Mouse (Mus musculus) c-Kit-positive CD71-positive TER-119-positive erythroid progenitor cells, embryonic 14.5 days (primary cell): ENCODE results near the gene H2-Ke6.

ENCODE experiments used
- DNase-seq: peaks from one replicate; pipeline ENCODE4 v3.0.0-alpha.2; 2013; ENCODE audit warnings: low spot score

H2-Ke6 gene

DNA sequence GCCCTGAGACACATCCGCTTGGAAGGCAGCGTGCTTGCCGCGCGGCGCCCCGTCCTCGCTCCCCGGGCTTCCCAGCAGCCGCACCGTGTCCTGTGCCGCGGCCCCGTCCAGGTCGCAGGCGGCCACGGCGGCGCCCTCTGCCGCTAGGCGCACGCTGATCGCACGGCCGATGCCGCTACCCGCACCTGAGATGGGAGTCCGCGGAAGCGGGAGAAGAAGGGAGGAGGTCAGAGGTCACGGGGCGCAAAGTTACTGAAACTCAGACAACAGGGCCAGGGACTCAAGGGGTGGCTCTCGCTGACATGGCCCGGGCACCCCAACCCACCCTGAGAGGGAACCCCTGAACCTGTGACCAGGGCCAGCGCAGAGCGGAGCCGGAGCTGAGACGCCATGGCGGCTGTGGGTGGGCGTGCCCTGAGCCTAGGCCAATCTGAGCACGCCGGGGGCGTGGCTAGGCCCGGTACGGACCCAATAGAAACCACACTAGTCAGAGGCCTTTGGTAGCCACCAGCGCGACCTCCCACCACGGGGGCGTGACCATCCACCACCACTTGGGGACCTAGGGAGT, at the start of gene H2-Ke6:
Gene H2-Ke6, minus strand, starts transcription at position 405 of the 568 bp plus-strand sequence.
- DNase-seq: peak; percentile 90

DNA sequence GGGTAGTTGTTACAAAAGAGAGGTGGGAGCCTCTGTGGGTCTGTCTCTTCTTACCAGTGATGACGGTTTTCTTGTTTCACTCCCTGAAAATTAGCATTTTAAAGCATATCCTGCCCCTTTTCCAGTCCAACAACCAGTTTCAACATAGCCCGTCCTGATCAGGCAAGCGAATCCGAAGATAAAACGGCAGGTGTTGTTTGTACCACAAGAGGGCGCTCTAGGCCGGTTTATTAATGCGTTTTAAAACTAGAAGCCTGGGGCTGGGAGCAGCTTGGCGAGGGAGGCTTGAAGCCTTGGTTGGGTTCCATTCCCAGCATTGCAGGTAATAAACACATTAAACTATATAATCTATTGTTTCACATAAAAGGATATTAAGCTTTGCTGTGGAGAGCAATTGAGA, 49.7 kb upstream of the H2-Ke6 start:
- peak; percentile 80 for DNase-seq

DNA sequence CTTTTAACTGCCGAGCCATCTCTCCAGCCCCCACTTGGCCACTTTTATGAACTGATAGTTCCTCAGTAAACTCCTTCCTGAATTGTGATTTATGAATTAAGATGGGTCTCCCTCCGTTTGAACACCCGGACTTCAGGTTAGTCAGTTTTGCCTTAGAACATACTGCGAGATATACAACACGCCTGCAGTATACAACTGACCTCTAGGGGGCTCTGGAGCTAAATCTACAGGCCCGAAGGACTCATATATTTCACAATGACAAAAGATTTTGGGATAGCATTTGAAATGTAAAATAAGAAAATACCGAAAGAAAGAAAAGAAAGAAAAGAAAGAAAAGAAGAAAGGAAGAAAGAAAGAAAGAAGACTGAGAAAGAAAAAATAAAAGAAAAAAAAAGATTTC, 47.4 kb upstream of the H2-Ke6 start:
- peak; percentile 68 for DNase-seq

DNA sequence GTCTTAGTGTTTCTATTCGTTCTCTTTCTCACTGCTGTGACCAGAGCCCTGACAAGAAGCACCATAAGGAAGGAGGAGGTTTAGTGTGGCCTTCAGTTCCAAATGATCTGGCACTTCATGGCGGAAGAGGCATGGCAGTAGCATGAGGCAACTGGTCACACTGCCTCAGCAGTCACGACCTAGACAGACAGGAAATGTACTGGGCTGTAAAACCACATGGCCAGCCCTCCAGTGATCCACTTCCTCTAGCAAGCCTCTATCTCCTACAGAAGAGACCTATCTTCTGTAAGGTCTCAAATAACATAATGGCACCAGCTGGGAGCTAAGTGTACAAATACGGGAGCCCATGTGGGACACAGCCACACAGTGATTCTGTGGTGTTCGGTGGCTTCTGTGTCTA, 44.2 kb upstream of the H2-Ke6 start:
- no peak for DNase-seq

DNA sequence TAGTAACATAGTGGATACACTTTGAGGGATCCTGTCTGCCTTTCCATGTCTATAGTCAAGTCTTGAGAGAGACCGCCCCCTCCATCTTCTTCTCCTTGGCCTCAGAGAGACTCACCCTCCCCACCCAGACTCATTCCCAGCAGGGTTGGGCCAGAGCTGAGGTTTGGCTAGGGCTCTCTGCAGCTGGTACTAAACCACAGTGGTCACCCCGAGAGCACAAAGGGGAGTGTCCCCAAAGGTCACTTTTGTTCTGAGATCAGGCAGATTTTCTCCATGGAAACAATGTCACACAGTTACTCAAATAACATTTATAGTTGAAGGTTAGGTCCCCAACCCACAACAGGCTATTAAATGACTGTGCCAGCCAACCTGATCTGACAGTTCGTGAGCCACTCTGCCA, 41.0 kb upstream of the H2-Ke6 start:
- no peak for DNase-seq

DNA sequence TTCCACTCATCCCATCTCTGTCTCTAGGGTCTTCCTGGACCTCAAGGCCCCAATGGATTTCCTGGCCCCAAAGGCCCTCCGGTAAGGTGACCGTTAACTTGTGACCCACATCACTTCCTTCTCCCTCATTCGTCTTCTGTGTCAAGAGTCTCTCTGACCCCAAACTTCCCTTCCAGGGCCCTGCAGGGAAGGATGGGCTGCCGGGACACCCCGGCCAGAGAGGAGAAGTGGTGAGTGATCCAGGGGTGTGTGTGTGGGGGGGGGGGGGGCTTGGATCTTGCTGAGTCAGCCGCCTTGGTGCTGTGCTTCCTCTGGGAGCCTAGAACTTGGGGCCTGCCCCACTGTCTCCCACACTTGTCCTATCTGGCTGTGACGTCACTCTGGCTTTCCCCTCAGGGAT, 29.4 kb upstream of the H2-Ke6 start:
- DNase-seq: no peak

DNA sequence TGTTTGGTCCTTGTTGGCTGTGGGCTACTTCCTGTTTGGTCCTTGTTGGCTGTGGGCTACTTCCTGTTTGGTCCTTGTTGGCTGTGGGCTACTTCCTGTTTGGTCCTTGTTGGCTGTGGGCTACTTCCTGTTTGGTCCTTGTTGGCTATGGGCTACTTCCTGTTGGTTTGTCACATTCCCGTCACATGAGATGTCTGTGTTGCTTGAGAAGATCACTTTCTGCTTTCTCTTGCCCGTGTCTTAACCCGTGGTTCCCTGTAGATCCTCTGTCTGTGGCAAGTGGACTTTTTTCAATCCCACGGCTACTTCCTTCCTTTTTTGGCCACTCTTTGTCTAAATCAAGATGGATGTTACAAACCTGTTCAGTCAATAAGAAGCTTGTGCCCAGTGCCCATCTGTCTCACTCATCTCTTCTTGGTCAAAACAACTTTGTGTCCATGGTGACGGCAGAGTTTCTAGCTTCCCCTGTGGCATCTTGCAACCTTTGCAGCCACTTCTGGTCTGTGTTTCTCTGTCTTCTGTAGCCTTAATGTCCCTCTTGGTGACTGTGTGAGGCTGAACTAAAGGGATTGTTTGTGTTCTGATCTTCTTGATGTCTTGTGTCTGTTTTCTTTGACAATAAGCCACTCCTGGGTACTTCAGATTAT, 19.7 kb upstream of the H2-Ke6 start:
- no peak for DNase-seq

DNA sequence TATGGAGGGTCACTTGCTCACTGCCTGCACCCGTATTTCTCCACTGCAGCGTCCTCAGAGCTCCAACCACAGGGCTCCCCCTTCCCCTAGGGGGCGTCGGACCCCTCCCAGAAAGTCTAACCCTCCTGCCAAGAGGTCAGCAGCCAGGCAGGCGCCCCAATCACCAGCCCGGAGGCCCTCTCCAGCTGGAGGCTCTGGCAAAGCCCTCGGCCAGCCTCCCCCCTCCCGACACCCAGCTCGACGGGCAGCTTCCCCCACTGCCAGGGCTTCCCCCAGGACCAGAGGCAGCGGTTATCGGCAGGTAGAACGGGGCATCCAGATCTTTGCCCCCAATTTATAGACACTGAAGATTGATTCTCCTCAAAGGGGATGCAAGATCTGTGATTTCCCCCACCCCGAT, 18.1 kb upstream of the H2-Ke6 start:
- DNase-seq: no peak

DNA sequence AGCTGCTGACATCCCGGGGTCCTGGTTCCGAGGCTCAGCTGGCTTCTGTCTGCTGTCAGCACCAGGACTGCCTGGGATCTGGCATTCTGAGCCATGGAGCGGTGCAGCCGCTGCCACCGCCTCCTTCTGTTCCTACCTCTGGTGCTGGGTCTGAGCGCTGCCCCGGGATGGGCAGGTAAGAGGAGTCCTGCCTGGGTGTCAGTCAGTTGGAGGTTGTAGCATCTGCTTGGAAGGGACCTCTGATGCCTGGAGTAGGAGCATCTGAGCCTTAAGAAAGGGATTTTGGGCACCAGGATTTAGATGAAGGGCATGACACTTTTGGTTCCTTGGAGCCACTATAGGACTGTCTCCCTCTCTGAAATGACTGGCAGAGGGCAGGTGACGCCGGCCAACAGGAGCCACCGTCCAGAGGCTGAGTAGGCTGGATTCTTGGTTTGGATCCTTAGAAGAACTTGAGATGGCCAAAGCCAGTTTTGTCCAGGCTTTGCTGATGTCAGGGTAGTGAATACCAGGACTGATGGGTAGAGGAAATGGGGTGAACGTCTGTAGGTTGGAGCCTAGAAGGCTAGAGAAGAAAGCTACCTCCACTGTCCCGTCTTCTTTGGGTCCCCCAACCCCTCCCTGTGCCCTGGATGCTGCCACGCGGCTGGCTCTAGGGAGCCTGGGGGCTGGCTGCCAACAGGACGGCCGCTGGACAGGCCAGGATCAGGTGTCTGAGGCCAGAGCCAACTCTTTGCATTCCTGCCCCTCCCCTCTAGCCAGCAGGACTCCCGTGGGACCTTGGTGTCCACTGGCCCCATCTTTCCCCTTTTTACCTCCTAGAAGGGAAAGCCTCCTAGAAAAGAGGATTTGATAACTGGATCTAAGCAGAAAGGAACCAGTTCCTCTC, 11.9 kb upstream of the H2-Ke6 start:
- DNase-seq: no peak

DNA sequence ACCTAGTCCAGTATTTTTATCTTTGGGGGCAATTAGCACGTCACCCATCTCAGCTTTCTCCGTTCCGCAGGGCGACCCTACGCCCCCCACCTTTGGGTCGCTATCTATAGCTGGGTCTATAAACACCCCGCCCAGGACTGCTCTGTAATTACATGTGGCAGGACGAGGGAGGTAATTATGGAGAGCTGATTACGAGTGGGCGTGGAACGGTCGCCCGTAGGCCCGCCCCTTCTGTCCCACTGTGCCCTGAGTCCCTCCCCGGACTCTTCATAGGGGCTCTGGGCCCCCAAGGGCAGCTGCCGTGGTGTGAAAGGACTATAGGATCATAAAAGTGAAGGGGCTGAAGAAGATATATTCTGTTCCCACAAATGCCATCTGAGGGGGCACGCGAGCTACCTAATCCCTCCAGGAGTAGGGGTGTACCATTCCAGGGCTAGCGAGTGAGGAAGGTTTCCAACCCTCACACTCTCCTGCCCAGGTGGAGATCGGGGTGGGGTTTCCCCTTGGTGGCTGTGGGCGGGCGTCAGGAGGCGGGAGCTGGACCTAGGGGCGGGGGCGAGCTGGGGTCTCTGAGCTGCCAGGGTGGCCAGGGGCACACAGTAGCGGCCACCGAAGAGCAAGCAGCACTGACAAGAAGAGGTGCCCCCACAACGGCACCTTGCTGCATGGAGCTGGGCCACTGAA, 11.2 kb upstream of the H2-Ke6 start, which contains the start of gene Col11a2:
Gene Col11a2, plus strand, starts transcription at position 560 of the 684 bp plus-strand sequence.
- DNase-seq: no peak

DNA sequence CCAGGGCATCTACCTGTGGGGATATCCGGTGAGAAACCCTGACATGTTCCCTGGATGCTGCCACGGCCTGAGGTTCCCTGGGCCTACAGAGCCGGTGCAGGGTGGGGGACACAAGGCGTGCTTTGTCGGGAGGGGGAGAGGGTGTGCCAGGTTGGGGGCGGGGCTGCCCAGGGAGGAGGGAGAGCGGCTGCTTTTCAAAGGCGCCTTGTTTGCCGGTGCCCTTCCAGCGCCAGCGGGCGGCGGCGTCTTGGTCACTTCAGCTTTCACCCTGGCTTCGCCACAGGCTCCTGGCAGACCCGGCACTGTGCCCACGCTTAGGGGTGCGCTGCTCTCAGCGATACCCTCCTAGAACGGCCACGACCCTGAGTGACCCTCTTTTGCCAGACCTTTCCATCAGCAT, 10.6 kb upstream of the H2-Ke6 start:
- DNase-seq: no peak

DNA sequence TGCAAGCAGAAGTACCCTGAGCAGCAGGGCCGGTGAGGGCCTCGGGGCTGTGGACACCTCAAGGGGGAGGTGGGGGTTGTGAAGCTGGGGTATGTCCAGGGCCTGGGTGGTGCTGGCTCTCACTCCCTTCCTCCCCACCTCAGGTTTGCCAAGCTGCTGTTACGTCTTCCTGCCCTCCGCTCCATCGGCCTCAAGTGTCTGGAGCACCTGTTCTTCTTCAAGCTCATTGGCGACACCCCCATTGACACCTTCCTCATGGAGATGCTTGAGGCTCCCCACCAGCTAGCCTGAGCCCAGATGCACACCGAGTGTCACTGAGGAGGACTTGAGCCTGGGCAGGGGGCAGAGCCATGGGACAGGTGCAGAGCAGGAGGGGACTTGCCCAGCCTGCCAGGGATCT, 9.4 kb upstream of the H2-Ke6 start:
- no peak for DNase-seq

DNA sequence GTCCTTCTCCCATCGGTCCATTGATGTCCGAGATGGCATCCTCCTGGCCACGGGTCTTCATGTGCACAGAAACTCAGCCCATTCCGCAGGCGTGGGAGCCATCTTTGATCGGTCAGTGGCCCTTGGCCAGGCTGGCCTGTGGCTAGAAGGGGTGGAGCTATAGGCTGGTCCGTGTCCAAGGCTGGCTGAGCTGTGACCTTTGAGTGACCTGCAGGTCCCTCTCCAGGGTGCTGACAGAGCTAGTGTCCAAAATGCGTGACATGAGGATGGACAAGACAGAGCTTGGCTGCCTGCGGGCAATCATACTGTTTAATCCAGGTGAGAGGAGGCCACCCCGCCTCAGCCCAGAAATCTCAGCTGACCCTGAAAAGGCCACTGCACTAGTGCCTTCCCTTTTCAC, 8.8 kb upstream of the H2-Ke6 start:
- DNase-seq: no peak

DNA sequence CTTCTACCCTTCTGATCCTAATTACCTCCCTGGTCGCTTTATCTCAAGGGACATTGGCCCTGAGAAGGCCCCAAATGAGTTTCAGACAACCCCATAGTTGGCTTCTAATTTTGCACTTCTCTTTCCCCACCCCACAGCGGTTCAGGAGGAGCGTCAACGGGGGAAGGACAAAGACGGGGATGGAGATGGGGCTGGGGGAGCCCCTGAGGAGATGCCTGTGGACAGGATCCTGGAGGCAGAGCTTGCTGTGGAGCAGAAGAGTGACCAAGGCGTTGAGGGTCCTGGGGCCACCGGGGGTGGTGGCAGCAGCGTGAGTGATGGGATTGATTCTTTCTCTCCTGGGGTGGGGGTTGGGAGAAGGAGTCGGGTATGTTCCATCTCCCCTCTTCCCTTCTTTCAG, 7.7 kb upstream of the H2-Ke6 start:
- no peak for DNase-seq

DNA sequence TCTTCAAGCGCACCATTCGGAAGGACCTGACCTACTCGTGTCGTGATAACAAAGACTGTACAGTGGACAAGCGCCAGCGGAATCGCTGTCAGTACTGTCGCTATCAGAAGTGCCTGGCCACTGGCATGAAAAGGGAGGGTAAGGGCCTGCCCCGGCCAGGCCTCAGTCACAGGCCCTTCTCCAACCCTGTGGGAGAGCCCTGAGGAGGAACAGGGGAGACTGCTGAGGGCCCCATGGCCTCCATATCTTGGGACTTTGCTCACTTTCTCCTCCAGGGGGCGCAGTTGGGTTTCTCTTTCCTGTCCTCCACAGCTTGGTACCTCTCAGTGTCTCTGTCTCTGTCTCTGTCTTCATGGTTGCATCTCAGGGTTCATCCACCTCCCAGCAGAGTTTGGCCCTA, 6.2 kb upstream of the H2-Ke6 start:
- DNase-seq: peak; percentile 80

DNA sequence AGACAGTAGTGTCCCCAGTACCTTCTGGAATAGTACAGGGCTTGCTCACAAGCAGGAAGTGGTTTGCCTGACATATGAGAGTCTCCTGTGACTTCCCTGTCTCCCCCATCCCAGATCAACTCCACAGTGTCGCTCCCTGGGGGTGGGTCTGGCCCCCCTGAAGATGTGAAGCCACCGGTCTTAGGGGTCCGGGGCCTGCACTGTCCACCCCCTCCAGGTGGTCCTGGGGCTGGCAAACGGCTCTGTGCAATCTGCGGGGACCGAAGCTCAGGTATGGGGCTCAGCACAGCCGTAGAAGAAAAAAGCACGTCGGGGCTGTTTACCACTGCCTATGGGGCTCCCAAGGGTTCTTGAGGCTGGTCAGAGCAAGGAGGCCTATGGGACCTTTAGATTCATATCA, 5.6 kb upstream of the H2-Ke6 start:
- no peak for DNase-seq

DNA sequence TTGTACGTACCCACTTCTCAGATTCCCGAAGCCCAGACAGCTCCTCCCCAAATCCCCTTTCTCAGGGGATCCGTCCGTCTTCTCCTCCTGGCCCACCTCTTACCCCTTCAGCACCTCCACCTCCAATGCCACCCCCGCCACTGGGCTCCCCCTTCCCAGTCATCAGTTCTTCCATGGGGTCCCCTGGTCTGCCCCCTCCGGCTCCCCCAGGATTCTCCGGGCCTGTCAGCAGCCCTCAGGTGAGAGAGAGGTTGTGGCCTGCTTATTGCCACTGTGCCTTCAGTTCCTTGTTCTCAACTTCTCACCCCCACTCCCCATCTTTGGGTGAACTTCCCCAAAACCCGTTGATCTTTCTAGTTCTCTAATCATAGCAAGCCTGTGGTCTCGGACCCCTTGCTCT, 4.9 kb upstream of the H2-Ke6 start:
- DNase-seq: no peak

DNA sequence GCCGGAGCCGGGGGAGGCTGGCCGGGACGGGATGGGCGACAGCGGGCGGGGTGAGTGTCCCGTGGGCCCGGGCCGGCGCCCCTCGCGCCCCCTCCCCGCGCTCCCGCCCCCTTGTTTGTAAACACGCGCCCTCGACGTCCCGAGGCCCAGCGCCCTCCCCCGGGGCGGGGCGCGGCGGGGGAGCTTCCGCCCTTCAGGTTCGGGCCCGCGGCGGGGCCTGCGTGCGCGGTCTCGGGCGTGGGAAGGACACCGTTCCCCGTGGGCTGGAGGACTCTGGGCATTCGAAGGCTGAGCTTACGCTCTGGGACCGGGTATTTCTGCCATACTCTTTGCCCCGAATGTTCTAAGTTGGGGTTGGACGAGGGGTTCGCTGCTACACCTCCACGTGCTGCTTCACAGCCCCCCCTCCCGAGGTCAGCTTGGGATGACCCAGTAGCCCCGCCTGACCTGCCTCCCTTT, 4.3 kb upstream of the H2-Ke6 start:
- DNase-seq: peak; percentile 64

DNA sequence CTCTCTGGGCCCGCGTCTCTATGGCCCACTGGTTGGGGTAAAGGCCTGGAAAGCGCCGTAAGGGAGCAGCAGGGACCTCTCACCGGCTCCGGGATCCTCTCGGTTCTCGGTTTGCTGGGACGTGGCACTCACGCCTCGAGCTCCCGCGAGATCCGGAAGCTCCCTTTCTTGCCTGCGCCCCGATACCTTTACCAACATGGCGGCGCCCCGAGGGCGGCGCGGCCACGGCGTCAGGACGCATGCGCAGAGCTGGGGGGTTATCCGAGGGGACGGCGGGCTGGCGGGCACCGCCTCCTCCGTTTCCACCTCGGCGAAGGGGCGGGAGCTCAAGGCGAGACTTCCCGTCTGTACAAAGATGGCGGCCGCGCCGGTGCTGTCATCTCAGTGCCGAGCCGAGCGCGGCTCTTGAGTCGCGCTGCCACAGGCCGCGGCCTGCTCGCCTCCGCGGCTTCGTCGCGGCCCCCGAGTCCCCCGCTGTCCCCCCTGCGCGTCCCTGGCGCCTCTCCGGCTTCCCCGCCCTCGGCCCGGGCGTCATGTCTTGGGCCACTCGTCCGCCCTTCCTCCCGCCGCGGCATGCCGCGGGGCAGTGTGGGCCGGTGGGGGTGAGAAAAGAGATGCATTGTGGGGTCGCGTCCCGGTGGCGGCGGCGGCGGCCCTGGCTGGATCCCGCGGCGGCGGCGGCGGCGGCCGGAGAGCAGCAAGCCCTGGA, 3.8 kb upstream of the H2-Ke6 start, which contains the start of the genes Slc39a7 and Rxrb:
Gene Slc39a7, minus strand, starts transcription at position 218 of the 709 bp plus-strand sequence.
Gene Rxrb, plus strand, starts transcription at position 348 of the 709 bp plus-strand sequence.
- DNase-seq: peak; percentile 97

DNA sequence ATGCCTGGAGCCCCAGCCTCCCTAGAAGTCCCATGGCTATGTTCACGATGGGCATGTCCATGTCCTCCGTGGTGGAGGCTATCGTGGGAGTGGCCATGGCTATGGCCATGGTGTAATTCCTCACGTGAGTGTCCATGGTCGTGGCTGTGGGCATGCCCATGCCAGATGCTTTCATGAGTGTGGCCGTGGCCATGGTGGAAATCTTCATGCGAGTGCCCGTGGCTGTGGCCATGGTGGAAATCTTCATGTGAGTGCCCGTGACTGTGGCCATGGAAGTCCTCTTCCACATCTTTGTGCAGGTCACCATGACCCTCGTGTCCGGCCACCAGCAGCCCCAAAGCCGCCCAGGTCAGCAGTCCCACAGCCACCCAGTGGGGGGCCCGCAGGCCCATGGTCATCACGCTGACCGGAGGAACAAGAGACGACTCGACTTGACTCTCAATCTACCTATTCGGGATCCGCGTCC, 3.0 kb upstream of the H2-Ke6 start:
- no peak for DNase-seq

DNA sequence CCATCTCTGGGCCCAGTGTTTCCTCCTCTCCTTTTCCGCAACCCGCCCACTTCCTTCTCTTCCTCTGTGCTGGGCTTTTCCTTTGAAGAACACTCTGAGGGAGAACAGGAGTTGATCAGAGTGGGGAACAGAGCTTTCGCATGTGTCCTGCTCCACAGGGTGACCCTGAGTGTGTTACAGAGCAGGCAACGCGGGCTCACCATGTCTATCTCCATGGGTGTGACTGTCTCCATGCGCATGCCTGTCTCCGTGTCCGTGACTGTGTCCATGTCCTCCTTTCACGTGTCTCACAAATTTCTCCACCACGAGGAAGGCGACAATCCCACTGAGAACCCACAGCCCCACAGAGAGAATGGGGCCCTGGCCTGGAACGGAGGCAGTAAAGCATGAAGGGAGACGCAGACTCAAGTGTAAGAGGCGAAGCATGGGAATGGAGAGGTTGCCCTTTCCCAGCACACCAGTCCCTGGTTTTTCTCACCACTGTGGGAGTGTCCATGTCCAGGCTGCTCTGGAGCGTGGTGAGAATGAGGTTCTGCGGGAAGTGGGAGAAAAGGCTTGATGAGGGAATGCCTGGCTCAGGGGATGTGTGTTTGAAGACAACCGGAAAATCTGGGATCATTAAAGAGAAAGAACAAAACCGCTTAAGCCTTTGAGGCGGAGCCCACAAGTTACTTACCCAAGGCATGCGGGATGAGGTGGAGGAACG, 2.2 kb upstream of the H2-Ke6 start:
- DNase-seq: no peak
